Mouse (Mus musculus) hindbrain, embryonic 15.5 days (tissue): ENCODE measurements at regions not wholly inside any gene's neighbourhood (a gene's known extent, or its start where the extent isn't known, plus 50 kb on each side); places are given as distances from the start of the nearest gene placed in this dataset.

Source experiments
- ATAC-seq: fragments of 200-750 bp; cut with Nextera tagmentation; 2 replicates; pipeline ENCODE4 v1.8.0; 2017; ENCODE audit warnings: low read depth, moderate number of reproducible peaks, moderate TSS enrichment; ENCODE audit not compliant: low FRiP score
- H3K27ac ChIP-seq: fragments of 300-500 bp; sonication (generic); replicated peaks from 2 replicates; pipeline ENCODE4 v1.5.1; 2015; ENCODE audit warnings: mild to moderate bottlenecking, inconsistent platforms
- H3K27me3 ChIP-seq: fragments of 300-500 bp; sonication (generic); 2 replicates; pipeline ENCODE4 v1.6.1; 2015; ENCODE audit warnings: control low read depth, inconsistent platforms
- H3K36me3 ChIP-seq: fragments of 300-500 bp; sonication (generic); 2 replicates; pipeline ENCODE4 v1.6.1; 2015; ENCODE audit warnings: control low read depth, inconsistent platforms
- H3K4me1 ChIP-seq: fragments of 300-500 bp; sonication (generic); replicated peaks from 2 replicates; pipeline ENCODE4 v1.6.1; 2015; ENCODE audit warnings: control low read depth, inconsistent platforms
- H3K4me2 ChIP-seq: fragments of 300-500 bp; sonication (generic); 2 replicates; pipeline ENCODE4 v1.6.1; 2015; ENCODE audit warnings: moderate library complexity, mild to moderate bottlenecking, inconsistent platforms
- H3K4me3 ChIP-seq: fragments of 300-500 bp; sonication (generic); 2 replicates; pipeline ENCODE4 v1.5.1; 2015; ENCODE audit warnings: mild to moderate bottlenecking, inconsistent platforms
- H3K9ac ChIP-seq: fragments of 300-500 bp; sonication (generic); 2 replicates; pipeline ENCODE4 v1.6.1; 2015; ENCODE audit warnings: inconsistent platforms
- H3K9me3 ChIP-seq: fragments of 300-500 bp; sonication (generic); 2 replicates; pipeline ENCODE4 v1.6.1; 2016; ENCODE audit warnings: control low read depth, inconsistent platforms
- WGBS: fragments of 180-500 bp; shearing (Covaris S2); methylation state at CpG from one replicate; pipeline ENCODE4 v1.1.7; 2015; 5-methylcytosine and 5-hydroxymethylcytosine counted together

GRCm38 (mm10) chr11:65475302-65475701, 205.5 kb upstream of the Myocd start:
- Histone ChIP-seq H3K4me3 (no peak overlapping the region), H3K27ac (no peak overlapping the region), H3K9ac (no peak overlapping the region), H3K36me3 (no peaks in the 10 kb centered on the region), H3K4me1 (no peaks in the 10 kb centered on the region), H3K9me3 (no peaks in the 10 kb centered on the region), H3K27me3 (no peaks in the 10 kb centered on the region), H3K4me2 (no peak overlapping the region)
- WGBS: 61% methylated on average over 12 of the region's 12 CpGs
- peak; percentile 38; the same call in 1 of the 2 replicates for ATAC-seq

- no peak overlapping the region for H3K27ac ChIP-seq
- H3K9ac ChIP-seq: no peak overlapping the region
- H3K4me3 ChIP-seq: no peak overlapping the region
- no peak overlapping the region for H3K4me2 ChIP-seq
- no peaks in the 10 kb centered on the region for H3K27me3 ChIP-seq
- no peak for ATAC-seq
- H3K36me3 ChIP-seq: no peaks in the 10 kb centered on the region
- no peaks in the 10 kb centered on the region for H3K4me1 ChIP-seq
- WGBS: 82% methylated on average over 9 of the region's 9 CpGs
- H3K9me3 ChIP-seq: no peaks in the 10 kb centered on the region
These were observed 200.3 kb upstream of the Myocd start for GRCm38 (mm10) chr11:65469762-65470741.

GRCm38 (mm10) chr11:65461044-65461443, 191.3 kb upstream of the Myocd start:
- H3K27ac ChIP-seq: no peak overlapping the region
- no peak overlapping the region for H3K9ac ChIP-seq
- ATAC-seq: no peak
- H3K27me3 ChIP-seq: no peaks in the 10 kb centered on the region
- H3K9me3 ChIP-seq: no peaks in the 10 kb centered on the region
- H3K4me1 ChIP-seq: no peaks in the 10 kb centered on the region
- WGBS: 71% methylated on average over 4 of the region's 4 CpGs
- H3K4me3 ChIP-seq: no peak overlapping the region
- no peaks in the 10 kb centered on the region for H3K36me3 ChIP-seq
- no peak overlapping the region for H3K4me2 ChIP-seq

GRCm38 (mm10) chr11:65448436-65448835, 178.6 kb upstream of the Myocd start:
- Histone ChIP-seq H3K9me3 (no peaks in the 10 kb centered on the region), H3K4me1 (no peaks in the 10 kb centered on the region), H3K4me2 (no peak overlapping the region), H3K4me3 (no peak overlapping the region), H3K36me3 (no peaks in the 10 kb centered on the region), H3K27ac (no peak overlapping the region), H3K9ac (no peak overlapping the region), H3K27me3 (no peaks in the 10 kb centered on the region)
- ATAC-seq: no peak
- 87% methylated on average over 3 of the region's 3 CpGs for WGBS

GRCm38 (mm10) chr11:65443466-65444024, 173.8 kb upstream of the Myocd start:
- Histone ChIP-seq H3K4me2 (no peak overlapping the region), H3K36me3 (no peaks in the 10 kb centered on the region), H3K4me1 (no peaks in the 10 kb centered on the region), H3K9ac (no peak overlapping the region), H3K9me3 (no peaks in the 10 kb centered on the region), H3K4me3 (no peak overlapping the region), H3K27ac (no peak overlapping the region), H3K27me3 (no peaks in the 10 kb centered on the region)
- WGBS: 92% methylated on average over 11 of the region's 11 CpGs
- no peak for ATAC-seq

GRCm38 (mm10) chr11:65435699-65436161, 165.9 kb upstream of the Myocd start:
- Histone ChIP-seq H3K27me3 (no peaks in the 10 kb centered on the region), H3K9ac (no peak overlapping the region)

GRCm38 (mm10) chr11:65421889-65422288, 152.1 kb upstream of the Myocd start:
- 56% methylated on average over 1 of the region's 1 CpGs for WGBS
- Histone ChIP-seq H3K4me2 (no peak overlapping the region), H3K9ac (no peak overlapping the region), H3K27ac (no peak overlapping the region), H3K4me3 (no peak overlapping the region), H3K27me3 (no peaks in the 10 kb centered on the region), H3K9me3 (no peaks in the 10 kb centered on the region), H3K4me1 (no peaks in the 10 kb centered on the region), H3K36me3 (no peaks in the 10 kb centered on the region)
- ATAC-seq: no peak

More at GRCm38 (mm10) chr11:65435699-65436161, 165.9 kb upstream of the Myocd start:
- ATAC-seq: no peak
- Histone ChIP-seq H3K4me3 (no peak overlapping the region), H3K4me2 (no peak overlapping the region), H3K27ac (no peak overlapping the region), H3K36me3 (no peaks in the 10 kb centered on the region), H3K9me3 (no peaks in the 10 kb centered on the region), H3K4me1 (no peaks in the 10 kb centered on the region)
- 76% methylated on average over 4 of the region's 4 CpGs for whole genome bisulfite sequencing

- no peak for ATAC-seq
- Histone ChIP-seq H3K4me1 (no peaks in the 10 kb centered on the region), H3K27me3 (no peaks in the 10 kb centered on the region), H3K9ac (no peak overlapping the region), H3K36me3 (no peaks in the 10 kb centered on the region), H3K4me2 (no peak overlapping the region), H3K4me3 (no peak overlapping the region), H3K9me3 (peaks cover 3% of the 10 kb centered on the region; the same call in 1 of the 2 replicates), H3K27ac (no peak overlapping the region)
- 73% methylated on average over 1 of the region's 1 CpGs for WGBS
These were observed 138.8 kb upstream of the Myocd start for GRCm38 (mm10) chr11:65408621-65409020.

GRCm38 (mm10) chr11:65402460-65403154, 132.8 kb upstream of the Myocd start:
- no peaks in the 10 kb centered on the region for H3K36me3 ChIP-seq
- ATAC-seq: 0 out of 2 replicates have a peak, but pooled peaks have one; percentile 30
- 71% methylated on average over 12 of the region's 12 CpGs for WGBS
- H3K4me2 ChIP-seq: no peak overlapping the region
- H3K4me1 ChIP-seq: no peaks in the 10 kb centered on the region
- no peak overlapping the region for H3K27ac ChIP-seq
- no peak overlapping the region for H3K4me3 ChIP-seq
- no peaks in the 10 kb centered on the region for H3K9me3 ChIP-seq
- H3K9ac ChIP-seq: no peak overlapping the region
- H3K27me3 ChIP-seq: no peaks in the 10 kb centered on the region

- Histone ChIP-seq H3K4me1 (no peaks in the 10 kb centered on the region), H3K9ac (no peak overlapping the region), H3K9me3 (no peaks in the 10 kb centered on the region), H3K36me3 (no peaks in the 10 kb centered on the region), H3K4me3 (no peak overlapping the region), H3K27ac (no peak overlapping the region), H3K4me2 (no peak overlapping the region), H3K27me3 (no peaks in the 10 kb centered on the region)
- WGBS: 81% methylated on average over 3 of the region's 3 CpGs
- no peak for ATAC-seq
These were observed 119.4 kb upstream of the Myocd start for GRCm38 (mm10) chr11:65389238-65389637.

- Histone ChIP-seq H3K9me3 (no peaks in the 10 kb centered on the region), H3K27ac (no peak overlapping the region), H3K27me3 (no peaks in the 10 kb centered on the region), H3K4me1 (no peaks in the 10 kb centered on the region), H3K4me3 (no peak overlapping the region), H3K9ac (no peak overlapping the region), H3K4me2 (no peak overlapping the region), H3K36me3 (no peaks in the 10 kb centered on the region)
- WGBS: 67% methylated on average over 14 of the region's 14 CpGs
- ATAC-seq: no peak
These were observed 116.7 kb upstream of the Myocd start for GRCm38 (mm10) chr11:65386291-65387061.
